Mouse (Mus musculus): ENCODE measurements around the gene Uimc1. TPM values are rescaled to one million over a fixed set of nuclear protein-coding genes. Genes with fewer than 3 reads are reported as not detected.

Gene Uimc1
- polyA plus RNA-seq, 1 experiment from 2014 or later: 30.9 TPM

- Histone ChIP-seq H3K36me3 (ENCODE audit: control insufficient read depth, insufficient read depth, low read length) (no peaks in the 10 kb centered on the region), H3K9me3 (ENCODE audit: control insufficient read depth, low read length) (no peaks in the 10 kb centered on the region), H3K27me3 (ENCODE audit: control insufficient read depth, insufficient read depth, low read depth, low read length) (no peaks in the 10 kb centered on the region), H3K27ac (ENCODE audit: low read length) (no peak overlapping the region), H3K4me3 (ENCODE audit: low read length) (no peak overlapping the region), H3K4me1 (replicated peaks; ENCODE audit: control insufficient read depth, insufficient read depth, low read length) (no peaks in the 10 kb centered on the region), H3K9ac (ENCODE audit: low read length) (no peak overlapping the region), H3K4me2 (ENCODE audit: low read depth, low read length) (no peak overlapping the region)
- peak; percentile 47; the same call in 1 of the 2 replicates for ATAC-seq (ENCODE audit: low read depth)
- 45% methylated on average over 7 of the region's 7 CpGs for WGBS
Measured at GRCm38 (mm10) chr13:55069719-55070118, 30.4 kb downstream of the Uimc1 start.

GRCm38 (mm10) chr13:55063276-55063675 lies 36.8 kb downstream of the Uimc1 start:
- H3K36me3 ChIP-seq (ENCODE audit: control insufficient read depth, insufficient read depth, low read length): no peaks in the 10 kb centered on the region
- H3K4me2 ChIP-seq (ENCODE audit: low read depth, low read length): no peak overlapping the region
- no peak overlapping the region for H3K4me3 ChIP-seq (ENCODE audit: low read length)
- no peak overlapping the region for H3K9ac ChIP-seq (ENCODE audit: low read length)
- 60% methylated on average over 2 of the region's 2 CpGs for WGBS
- no peak for ATAC-seq (ENCODE audit: low read depth)
- H3K9me3 ChIP-seq (ENCODE audit: control insufficient read depth, low read length): no peaks in the 10 kb centered on the region
- H3K27ac ChIP-seq (ENCODE audit: low read length): no peak overlapping the region
- H3K27me3 ChIP-seq (ENCODE audit: control insufficient read depth, insufficient read depth, low read depth, low read length): no peaks in the 10 kb centered on the region
- no peaks in the 10 kb centered on the region for H3K4me1 ChIP-seq (replicated peaks; ENCODE audit: control insufficient read depth, insufficient read depth, low read length)

- no peaks in the 10 kb centered on the region for H3K27me3 ChIP-seq (ENCODE audit: control insufficient read depth, insufficient read depth, low read depth, low read length)
- ATAC-seq (ENCODE audit: low read depth): no peak
- no peak overlapping the region for H3K4me2 ChIP-seq (ENCODE audit: low read depth, low read length)
- H3K4me1 ChIP-seq (replicated peaks; ENCODE audit: control insufficient read depth, insufficient read depth, low read length): no peaks in the 10 kb centered on the region
- 96% methylated on average over 2 of the region's 2 CpGs for WGBS
- 0 out of 2 replicates have a peak, but pooled peaks cover 3% of the 10 kb centered on the region for H3K36me3 ChIP-seq (ENCODE audit: control insufficient read depth, insufficient read depth, low read length)
- H3K9ac ChIP-seq (ENCODE audit: low read length): no peak overlapping the region
- H3K9me3 ChIP-seq (ENCODE audit: control insufficient read depth, low read length): no peaks in the 10 kb centered on the region
- no peak overlapping the region for H3K27ac ChIP-seq (ENCODE audit: low read length)
- no peak overlapping the region for H3K4me3 ChIP-seq (ENCODE audit: low read length)
Measured at GRCm38 (mm10) chr13:55058042-55058441, 42.1 kb downstream of the Uimc1 start.

GRCm38 (mm10) chr13:55047706-55048105 lies 52.4 kb downstream of the Uimc1 start:
- Histone ChIP-seq H3K4me1 (replicated peaks; ENCODE audit: control insufficient read depth, insufficient read depth, low read length) (no peaks in the 10 kb centered on the region), H3K27ac (ENCODE audit: low read length) (no peak overlapping the region), H3K36me3 (ENCODE audit: control insufficient read depth, insufficient read depth, low read length) (0 out of 2 replicates have a peak, but pooled peaks cover 2% of the 10 kb centered on the region), H3K4me2 (ENCODE audit: low read depth, low read length) (no peak overlapping the region), H3K9me3 (ENCODE audit: control insufficient read depth, low read length) (no peaks in the 10 kb centered on the region), H3K9ac (ENCODE audit: low read length) (no peak overlapping the region), H3K27me3 (ENCODE audit: control insufficient read depth, insufficient read depth, low read depth, low read length) (no peaks in the 10 kb centered on the region), H3K4me3 (ENCODE audit: low read length) (no peak overlapping the region)
- ATAC-seq (ENCODE audit: low read depth): no peak
- 82% methylated on average over 3 of the region's 3 CpGs for WGBS

GRCm38 (mm10) chr13:55040016-55040415 lies 60.1 kb downstream of the Uimc1 start:
- ATAC-seq (ENCODE audit: low read depth): no peak

GRCm38 (mm10) chr13:55024215-55024614 lies 75.9 kb downstream of the Uimc1 start:
- ATAC-seq (ENCODE audit: low read depth): no peak
- Histone ChIP-seq H3K4me2 (ENCODE audit: low read depth, low read length) (no peak overlapping the region), H3K36me3 (ENCODE audit: control insufficient read depth, insufficient read depth, low read length) (peaks cover 7% of the 10 kb centered on the region; the same call in 1 of the 2 replicates), H3K27me3 (ENCODE audit: control insufficient read depth, insufficient read depth, low read depth, low read length) (no peaks in the 10 kb centered on the region), H3K4me3 (ENCODE audit: low read length) (no peak overlapping the region), H3K4me1 (replicated peaks; ENCODE audit: control insufficient read depth, insufficient read depth, low read length) (no peaks in the 10 kb centered on the region), H3K27ac (ENCODE audit: low read length) (no peak overlapping the region), H3K9ac (ENCODE audit: low read length) (no peak overlapping the region), H3K9me3 (ENCODE audit: control insufficient read depth, low read length) (no peaks in the 10 kb centered on the region)
- WGBS: 85% methylated on average over 2 of the region's 2 CpGs

More at GRCm38 (mm10) chr13:55040016-55040415, 60.1 kb downstream of the Uimc1 start:
- H3K27me3 ChIP-seq (ENCODE audit: control insufficient read depth, insufficient read depth, low read depth, low read length): no peaks in the 10 kb centered on the region
- no peaks in the 10 kb centered on the region for H3K9me3 ChIP-seq (ENCODE audit: control insufficient read depth, low read length)
- H3K9ac ChIP-seq (ENCODE audit: low read length): no peak overlapping the region
- 89% methylated on average over 2 of the region's 2 CpGs for WGBS
- H3K4me2 ChIP-seq (ENCODE audit: low read depth, low read length): no peak overlapping the region
- H3K27ac ChIP-seq (ENCODE audit: low read length): no peak overlapping the region
- H3K4me3 ChIP-seq (ENCODE audit: low read length): no peak overlapping the region
- H3K4me1 ChIP-seq (replicated peaks; ENCODE audit: control insufficient read depth, insufficient read depth, low read length): no peaks in the 10 kb centered on the region
- H3K36me3 ChIP-seq (ENCODE audit: control insufficient read depth, insufficient read depth, low read length): peaks cover 6% of the 10 kb centered on the region

GRCm38 (mm10) chr13:55022715-55023114 lies 77.4 kb downstream of the Uimc1 start:
- Histone ChIP-seq H3K4me1 (replicated peaks; ENCODE audit: control insufficient read depth, insufficient read depth, low read length) (no peaks in the 10 kb centered on the region), H3K27ac (ENCODE audit: low read length) (no peak overlapping the region)
- WGBS: 55% methylated on average over 9 of the region's 9 CpGs

GRCm38 (mm10) chr13:55022256-55022655 lies 77.8 kb downstream of the Uimc1 start:
- no peak overlapping the region for H3K4me3 ChIP-seq (ENCODE audit: low read length)
- no peaks in the 10 kb centered on the region for H3K27me3 ChIP-seq (ENCODE audit: control insufficient read depth, insufficient read depth, low read depth, low read length)
- no peaks in the 10 kb centered on the region for H3K9me3 ChIP-seq (ENCODE audit: control insufficient read depth, low read length)
- no peak overlapping the region for H3K4me2 ChIP-seq (ENCODE audit: low read depth, low read length)
- whole genome bisulfite sequencing: 68% methylated on average over 4 of the region's 4 CpGs
- no peak overlapping the region for H3K9ac ChIP-seq (ENCODE audit: low read length)
- no peaks in the 10 kb centered on the region for H3K4me1 ChIP-seq (replicated peaks; ENCODE audit: control insufficient read depth, insufficient read depth, low read length)
- no peak overlapping the region for H3K27ac ChIP-seq (ENCODE audit: low read length)
- H3K36me3 ChIP-seq (ENCODE audit: control insufficient read depth, insufficient read depth, low read length): no peaks in the 10 kb centered on the region
- no peak for ATAC-seq (ENCODE audit: low read depth)

More at GRCm38 (mm10) chr13:55022715-55023114, 77.4 kb downstream of the Uimc1 start:
- Histone ChIP-seq H3K9ac (ENCODE audit: low read length) (no peak overlapping the region), H3K27me3 (ENCODE audit: control insufficient read depth, insufficient read depth, low read depth, low read length) (no peaks in the 10 kb centered on the region), H3K4me3 (ENCODE audit: low read length) (0 out of 2 replicates have a peak overlapping the region, but pooled peaks have one; percentile 2), H3K9me3 (ENCODE audit: control insufficient read depth, low read length) (no peaks in the 10 kb centered on the region), H3K36me3 (ENCODE audit: control insufficient read depth, insufficient read depth, low read length) (peaks cover under 1% of the 10 kb centered on the region; the same call in 1 of the 2 replicates), H3K4me2 (ENCODE audit: low read depth, low read length) (0 out of 2 replicates have a peak overlapping the region, but pooled peaks have one; percentile 11)
- no peak for ATAC-seq (ENCODE audit: low read depth)

GRCm38 (mm10) chr13:55021194-55021779 lies 78.8 kb downstream of the Uimc1 start, which contains the start of gene Hk3:
Gene Hk3 (minus strand): TSS chr13:55021385.
- no peaks in the 10 kb centered on the region for H3K4me1 ChIP-seq (replicated peaks; ENCODE audit: control insufficient read depth, insufficient read depth, low read length)
- H3K36me3 ChIP-seq (ENCODE audit: control insufficient read depth, insufficient read depth, low read length): no peaks in the 10 kb centered on the region
- 78% methylated on average over 13 of the region's 13 CpGs for WGBS
- H3K9ac ChIP-seq (ENCODE audit: low read length): no peak within 1 kb of the TSS
- no peak within 1 kb of the TSS for H3K4me2 ChIP-seq (ENCODE audit: low read depth, low read length)
- H3K27me3 ChIP-seq (ENCODE audit: control insufficient read depth, insufficient read depth, low read depth, low read length): no peaks in the 10 kb centered on the region
- H3K27ac ChIP-seq (ENCODE audit: low read length): no peak within 1 kb of the TSS
- H3K4me3 ChIP-seq (ENCODE audit: low read length): no peak within 1 kb of the TSS
- H3K9me3 ChIP-seq (ENCODE audit: control insufficient read depth, low read length): no peaks in the 10 kb centered on the region
- ATAC-seq (ENCODE audit: low read depth): no peak
